Mouse (Mus musculus): Measurements from ENCODE around the gene Mettl14. TPM values are rescaled to one million over a fixed set of nuclear protein-coding genes. Genes with fewer than 3 reads are reported as not detected.
"Not testable (repeated sequence)": the region's sequence is repeated elsewhere in the genome, so short reads cannot be mapped to it uniquely, and the experiment has no call there.

The Mettl14 gene
- total RNA-seq (2021): 10 to 100 TPM; 10.2 to 11.8 TPM

DNA sequence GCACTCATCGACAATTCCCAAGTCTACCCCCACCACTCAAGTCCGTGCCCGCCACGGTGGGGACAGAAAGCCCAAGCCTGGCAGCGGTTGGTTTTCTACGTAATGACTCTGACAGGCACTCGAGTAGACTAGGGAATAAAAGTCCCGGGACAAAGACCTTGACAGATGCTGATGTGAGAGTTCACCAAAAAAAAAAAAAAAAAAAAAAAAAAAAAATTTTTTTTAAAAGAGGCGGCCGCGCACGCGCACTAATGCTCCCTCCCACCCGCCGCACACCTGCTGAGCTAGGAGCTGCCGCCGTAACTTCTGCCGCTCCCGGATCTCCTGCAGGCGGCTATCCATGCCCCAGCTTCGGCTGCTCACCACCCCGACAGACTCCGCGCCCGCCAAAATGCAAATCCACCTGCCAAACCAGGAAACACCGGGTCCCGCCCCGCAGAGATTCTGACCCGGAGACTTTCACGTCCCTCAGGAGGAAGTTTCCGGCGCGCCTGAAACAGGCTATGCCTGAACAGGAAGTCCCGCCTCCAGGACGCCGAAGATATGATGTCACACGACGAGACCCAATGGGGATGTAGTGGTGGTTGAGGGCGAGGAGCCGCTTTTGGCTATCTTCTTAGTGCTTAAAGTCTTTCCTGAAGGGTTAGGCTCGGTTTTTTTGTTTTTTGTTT is at the start of gene Mettl14:
Gene Mettl14, minus strand, starts transcription at position 623 of the 671 bp plus-strand sequence.
- intact Hi-C loops (cut with DNase I): loop anchor here (2.0 to 5.0 kb wide), 2 partner anchors 62 to 123 kb away; partner anchors contain the start of gene Prss12
- peak; percentile 90 for DNase-seq (ENCODE audit: low spot score)

DNA sequence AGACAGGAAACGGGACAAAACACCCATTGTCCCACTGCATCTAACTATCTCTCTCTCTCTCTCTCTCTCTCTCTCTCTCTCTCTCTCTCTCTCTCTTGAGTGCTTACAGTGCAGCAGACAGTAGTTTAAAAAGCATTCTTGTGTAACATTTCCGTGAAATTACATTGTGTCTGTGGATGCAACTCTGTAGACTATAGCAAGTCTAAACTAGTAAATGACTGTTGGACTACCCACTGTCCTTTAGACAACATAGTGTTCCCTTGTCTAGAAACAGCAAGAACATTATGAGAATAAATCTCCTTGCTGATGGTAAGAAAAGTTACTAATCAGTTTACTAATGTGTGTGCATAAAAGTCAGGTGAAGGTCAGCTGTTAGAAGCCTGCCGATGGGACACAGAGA is 47.5 kb upstream of the Mettl14 start:
- intact Hi-C loops (cut with DNase I): no loop called here
- DNase-seq (ENCODE audit: low spot score): no peak

DNA sequence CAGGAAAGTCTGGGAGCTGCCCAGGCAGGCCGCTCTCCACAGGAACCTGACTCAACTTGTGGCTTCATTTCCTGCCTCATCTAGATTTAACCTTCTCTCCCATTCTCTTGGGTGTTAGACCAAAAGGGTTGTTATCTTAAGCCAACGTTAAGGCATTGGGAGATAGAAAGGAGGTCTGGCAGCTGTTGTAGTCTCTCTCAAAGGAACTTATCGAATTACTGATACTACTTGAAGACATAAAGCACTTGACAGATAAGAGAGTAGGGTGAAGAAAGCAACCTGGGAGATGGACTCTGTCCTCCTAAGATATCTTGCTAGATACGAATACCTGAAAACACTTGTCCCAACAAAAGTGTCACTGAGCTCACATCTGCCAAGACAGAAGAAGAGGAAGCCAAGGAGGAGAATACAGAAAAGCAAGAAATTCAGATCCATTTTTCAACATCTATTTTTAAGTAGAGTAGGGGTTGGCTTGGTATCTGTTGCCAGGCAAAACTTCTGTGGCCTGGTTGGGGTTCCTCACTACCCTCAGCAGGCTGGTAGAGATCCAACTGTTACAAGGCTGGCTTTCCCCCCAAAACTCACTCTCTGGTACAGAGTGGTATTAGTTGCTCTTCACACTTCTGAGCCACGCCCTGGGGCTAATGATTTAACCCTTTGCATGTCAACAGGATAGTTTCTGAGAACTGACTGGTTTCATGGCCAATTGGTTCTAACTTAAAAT is 46.2 kb upstream of the Mettl14 start:
- DNase-seq (ENCODE audit: low spot score): no peak
- intact Hi-C loops (cut with DNase I): no loop called here

DNA sequence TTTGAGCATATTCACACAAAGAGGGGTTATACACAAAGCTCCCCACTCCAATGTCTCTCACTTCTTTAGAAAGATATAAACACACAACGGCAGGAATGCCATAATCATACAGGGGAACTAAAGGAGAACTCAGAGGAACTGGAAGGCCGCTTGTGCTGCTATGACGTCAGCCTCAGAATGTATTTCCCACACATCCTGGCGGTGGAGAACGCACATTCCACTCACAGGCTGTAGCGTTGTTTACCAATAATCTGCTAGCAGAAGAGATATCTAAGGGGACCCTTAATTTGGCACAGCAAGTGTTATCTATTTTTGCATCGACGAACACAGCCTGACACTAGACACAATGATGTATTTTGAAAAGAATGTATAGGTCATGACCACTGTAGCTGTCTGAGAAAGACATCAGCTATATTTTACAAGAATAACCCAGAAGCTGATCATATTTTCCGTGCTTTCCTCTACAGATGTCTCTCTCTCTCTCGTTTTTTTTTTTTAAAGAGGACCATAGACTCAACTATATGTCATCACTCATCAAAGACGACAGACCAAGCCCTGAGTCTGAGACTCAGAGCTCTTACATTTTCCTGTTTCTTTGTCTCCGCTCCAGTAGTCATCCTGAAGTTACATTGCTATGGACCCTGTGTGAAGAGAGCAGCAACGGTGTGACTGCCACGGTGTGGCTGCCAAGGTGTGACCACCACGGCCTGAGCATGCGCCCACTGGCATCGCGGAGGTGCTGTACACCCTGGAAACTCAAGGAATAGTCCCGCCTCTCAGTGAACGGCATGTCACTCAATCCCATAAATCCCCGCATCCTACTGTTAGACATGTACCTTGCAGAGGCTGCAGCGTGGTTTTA is 43.9 kb upstream of the Mettl14 start:
- no peak for DNase-seq (ENCODE audit: low spot score)
- intact Hi-C loops (cut with DNase I): no loop called here

DNA sequence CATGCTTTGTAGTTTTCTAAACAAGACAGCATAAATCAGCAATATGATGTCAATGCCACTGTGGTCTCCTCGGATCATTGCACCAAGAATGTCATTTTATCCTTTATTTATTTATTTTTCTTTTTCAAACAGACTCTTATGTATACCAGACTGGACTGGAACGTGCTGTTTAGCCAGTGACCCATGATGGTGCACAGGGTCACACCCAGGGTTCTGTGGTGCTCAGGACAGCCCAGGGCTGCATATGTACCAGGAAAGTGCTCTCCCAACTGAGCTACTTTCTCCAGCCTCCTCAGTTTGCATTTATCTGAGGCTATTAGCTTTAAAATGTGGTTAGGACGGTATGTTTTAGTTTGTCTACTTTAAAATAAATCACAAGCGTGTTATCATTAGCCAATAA is 42.1 kb upstream of the Mettl14 start:
- intact Hi-C loops (cut with DNase I): no loop called here
- no peak for DNase-seq (ENCODE audit: low spot score)

DNA sequence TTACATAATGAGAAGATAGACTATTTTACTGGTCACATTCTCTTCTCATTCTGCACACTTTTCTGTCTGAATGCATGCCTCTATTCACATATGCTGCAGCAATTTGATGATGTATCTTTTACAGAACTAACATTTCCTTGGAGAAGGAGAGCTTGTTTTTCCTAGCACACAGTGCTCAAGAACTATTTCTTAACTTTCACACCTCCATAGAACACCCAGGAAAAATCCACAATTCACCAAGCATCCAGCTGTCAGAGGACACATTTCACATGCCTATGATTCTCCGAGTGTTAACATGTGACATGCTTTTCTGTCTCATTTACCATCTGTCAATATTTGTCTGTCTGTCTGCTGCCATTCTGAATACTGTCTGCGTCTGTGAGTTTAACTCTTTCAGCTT is 39.7 kb upstream of the Mettl14 start:
- intact Hi-C loops (cut with DNase I): no loop called here

DNA sequence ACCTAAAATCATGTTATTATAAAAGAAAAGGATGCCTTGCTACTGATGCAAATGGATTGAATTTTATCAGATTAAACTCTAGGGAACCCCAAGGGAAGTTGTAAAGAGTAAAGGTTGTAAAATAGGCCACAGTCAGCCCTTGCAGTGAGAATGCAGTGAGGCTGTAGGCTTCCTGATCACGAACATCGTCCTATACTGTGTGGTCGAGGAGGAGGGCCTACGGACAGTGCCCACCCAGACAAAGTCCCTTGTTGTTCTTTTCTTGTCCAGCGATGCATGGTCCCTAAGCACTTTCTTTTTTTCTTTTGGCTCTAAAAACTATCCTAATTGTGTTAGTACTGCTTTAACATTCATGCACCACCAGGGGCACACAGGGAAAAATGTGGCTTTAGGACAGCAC is 27.3 kb upstream of the Mettl14 start:
- intact Hi-C loops (cut with DNase I): no loop called here

More for the DNA sequence above, 39.7 kb upstream of the Mettl14 start:
- no peak for DNase-seq (ENCODE audit: low spot score)

DNA sequence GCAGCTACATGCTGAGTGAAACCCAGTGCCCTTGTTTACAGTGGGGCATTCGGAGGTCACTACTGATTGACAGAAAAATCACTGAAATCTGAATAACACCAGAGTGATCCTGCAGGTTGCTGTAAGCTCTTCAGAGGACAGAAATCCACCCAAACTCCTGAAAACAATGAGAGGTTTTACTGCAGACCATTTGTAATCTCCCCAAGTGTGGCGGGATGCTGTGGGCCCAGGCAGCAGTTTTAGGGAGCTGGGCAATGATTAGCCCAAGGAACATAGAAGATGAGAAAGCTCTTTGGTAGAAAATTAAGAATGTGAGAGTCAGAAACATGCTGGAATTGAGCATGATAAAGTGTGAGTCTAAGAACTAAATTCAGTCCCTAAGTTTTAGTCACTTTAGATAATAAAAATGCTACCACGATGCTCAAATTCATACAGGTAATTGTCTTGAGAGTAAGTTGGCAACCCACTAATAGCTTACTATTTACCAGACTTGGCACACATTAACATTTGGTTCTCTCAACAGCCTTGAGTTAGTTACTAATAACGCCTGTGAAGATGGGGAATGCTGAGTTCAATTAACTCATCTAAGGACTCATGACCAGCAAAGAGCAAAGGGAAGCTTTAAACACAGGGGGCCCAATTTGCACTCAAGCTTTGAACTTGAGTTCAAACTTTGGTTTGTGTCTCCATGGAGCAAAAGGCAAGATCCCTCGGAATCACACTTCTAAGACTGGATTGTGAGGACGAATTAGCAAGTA is 26.1 kb upstream of the Mettl14 start:
- intact Hi-C loops (cut with DNase I): no loop called here
- DNase-seq (ENCODE audit: low spot score): no peak

More for the DNA sequence above, 27.3 kb upstream of the Mettl14 start:
- DNase-seq (ENCODE audit: low spot score): no peak

DNA sequence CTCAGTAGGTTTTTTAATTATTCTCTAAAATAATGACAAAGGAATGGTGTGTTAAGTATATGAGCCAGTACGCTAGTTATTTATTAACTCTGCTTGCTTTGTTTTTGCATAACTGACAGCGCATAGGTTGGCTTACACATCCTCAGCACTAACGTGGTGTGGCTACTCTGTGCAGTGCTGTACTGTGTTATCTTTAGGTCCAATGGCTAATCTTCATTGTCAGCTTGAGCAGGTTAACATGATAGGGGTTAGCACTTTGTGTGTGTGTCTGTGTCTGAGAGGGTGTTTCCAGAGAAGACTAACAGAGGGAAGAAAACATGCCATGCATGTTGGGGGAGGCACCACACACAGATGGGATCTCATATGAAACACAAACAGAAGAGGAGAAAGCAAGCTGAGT is 19.0 kb upstream of the Mettl14 start:
- intact Hi-C loops (cut with DNase I): no loop called here
- DNase-seq (ENCODE audit: low spot score): no peak

DNA sequence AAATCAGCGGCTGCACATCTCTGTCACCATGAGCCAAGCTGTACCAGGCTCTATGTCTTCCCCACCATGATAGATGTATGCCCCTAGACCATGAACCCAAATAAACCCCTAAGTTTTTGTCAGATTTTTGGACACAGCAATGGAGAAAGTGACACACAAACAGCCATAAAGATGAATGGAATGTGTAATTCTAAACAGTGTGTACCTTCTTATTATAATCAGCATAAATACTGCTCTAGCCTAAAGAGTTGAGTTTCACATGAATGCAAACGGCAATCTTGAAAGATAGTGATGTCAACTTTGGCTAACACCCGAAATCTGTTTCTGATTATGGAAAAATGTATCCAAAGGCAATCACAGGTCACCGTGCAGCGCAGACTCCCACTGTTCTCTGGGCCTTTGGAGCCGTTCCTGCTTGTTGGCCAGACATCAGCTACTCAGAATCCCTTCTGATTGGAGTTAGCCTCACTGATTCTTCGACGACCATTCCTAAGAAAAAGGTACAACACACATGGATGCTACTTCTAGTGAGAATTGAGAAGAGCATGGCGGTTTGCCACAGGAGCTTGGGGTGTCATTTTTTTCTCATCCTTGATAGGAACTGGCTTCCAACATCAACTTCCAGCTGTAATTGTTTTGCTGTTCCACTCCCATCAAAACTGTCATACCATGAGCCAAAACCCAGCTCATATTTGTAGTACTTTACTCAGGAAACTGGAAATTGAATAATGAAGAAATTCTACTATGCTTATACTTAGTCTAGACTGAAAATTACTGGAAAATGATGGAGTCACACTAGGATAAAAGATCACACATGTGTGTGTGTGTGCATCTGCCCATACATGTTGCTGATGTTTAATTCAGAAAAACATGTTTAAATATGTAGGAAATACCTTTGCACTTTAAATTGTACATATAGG is 11.9 kb upstream of the Mettl14 start:
- DNase-seq (ENCODE audit: low spot score): no peak
- intact Hi-C loops (cut with DNase I): no loop called here

DNA sequence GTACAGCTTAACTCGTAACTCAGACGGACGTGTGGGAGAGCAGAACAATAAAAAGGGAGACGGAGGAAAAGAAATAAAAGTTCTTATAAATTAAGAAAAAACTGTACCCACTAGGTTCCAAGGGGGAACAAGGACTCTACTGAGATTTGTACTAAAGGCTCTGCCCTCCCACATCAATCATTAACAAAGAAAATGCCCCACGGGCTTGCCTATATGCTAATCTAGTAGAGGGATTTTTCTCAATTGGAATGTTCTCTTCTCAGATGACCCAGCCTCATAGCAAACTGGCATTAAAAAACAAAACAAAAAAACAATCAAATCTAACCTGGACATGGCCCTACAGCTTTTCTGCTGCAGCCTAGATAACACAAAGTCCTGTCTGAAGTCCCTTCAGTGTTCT is 9.7 kb upstream of the Mettl14 start:
- intact Hi-C loops (cut with DNase I): no loop called here
- no peak for DNase-seq (ENCODE audit: low spot score)

DNA sequence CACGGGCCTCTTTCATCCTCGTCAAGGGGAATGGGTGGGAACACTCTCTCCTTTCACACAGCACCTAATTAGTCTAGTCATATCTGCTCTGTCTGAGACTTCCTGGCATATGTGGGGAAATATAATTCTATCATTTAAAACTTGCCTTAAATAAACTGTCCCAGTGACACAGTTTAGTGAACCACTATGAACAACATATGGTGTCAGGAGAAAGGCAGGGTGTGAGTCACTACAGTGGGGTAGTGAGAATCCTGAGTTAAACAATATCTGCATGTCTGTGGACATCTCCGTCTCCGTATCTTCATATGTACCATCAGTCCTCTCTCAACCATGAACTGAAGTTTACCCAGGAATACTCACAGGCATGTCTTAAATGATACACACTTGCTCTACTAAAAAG is 5.3 kb upstream of the Mettl14 start:
- intact Hi-C loops (cut with DNase I): no loop called here
- DNase-seq (ENCODE audit: low spot score): no peak

DNA sequence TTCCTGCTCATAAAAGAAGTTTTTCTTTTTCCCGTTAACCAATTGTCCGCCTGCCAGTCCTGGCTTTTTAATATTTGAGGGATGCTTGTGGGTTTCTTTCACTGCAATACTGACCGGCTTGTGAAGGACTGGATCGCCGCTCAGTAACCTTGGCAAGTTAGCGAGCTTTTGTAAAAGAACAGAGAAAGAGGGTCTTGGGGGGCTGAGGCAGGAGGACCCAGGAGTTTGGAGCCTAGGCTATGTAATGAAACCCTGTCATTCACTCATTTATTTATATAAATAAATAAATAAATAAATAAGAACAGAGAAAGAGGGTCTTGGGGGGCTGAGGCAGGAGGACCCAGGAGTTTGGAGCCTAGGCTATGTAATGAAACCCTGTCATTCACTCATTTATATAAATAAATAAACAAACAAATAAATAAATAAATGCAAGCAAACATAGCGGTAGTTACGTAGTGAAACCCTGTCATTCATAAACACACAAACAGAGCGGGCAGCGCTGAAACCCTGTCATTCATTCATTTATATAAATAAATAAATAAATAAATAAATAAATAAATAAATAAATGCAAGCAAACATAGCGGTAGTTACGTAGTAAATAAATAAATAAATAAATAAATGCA is 361 bp upstream of the Mettl14 start:
- not testable (repeated sequence) for DNase-seq (ENCODE audit: low spot score)
- intact Hi-C loops (cut with DNase I): loop anchor here (5.0 kb wide), 1 partner anchor 61 kb away; the partner anchor contains the start of gene Prss12

DNA sequence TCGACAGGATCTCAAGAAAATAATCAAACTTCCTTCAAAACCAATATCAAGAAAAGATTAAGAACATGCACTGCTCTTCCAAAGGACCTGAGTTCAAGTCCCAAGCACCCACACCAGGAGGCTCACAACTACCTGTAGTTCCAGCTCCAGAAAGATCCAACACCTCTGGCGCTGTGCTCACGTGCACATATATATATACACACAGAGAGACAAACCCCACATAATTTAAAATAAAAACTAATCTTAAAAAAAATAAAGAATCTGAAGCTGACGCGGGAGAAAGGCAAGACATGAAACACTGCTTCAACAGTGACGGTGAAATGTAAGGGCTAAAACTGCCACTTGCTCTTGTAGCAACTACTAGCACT is 806 bp downstream of the Mettl14 start:
- intact Hi-C loops (cut with DNase I): loop anchor here (2.0 to 5.0 kb wide), 2 partner anchors 62 to 124 kb away; partner anchors contain the start of gene Prss12
- DNase-seq (ENCODE audit: low spot score): no peak

DNA sequence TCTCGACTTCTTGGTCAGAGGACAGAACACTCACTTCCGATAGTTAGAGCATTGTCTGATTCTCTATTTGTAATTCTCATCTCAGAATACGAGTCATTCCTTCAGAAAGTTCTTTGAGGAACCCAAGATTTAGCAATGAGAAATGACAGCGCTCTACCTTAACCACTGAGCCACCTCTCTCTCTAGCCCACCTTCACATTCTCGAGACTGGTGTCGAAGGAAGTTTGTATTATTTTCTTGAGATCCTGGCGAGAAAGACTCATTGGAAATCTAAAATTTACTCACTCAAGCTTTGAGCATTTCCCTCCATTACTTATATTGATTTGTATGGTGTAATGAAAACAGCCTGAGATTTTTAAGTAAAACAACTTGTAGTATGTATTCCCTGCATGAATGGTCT is 1.5 kb downstream of the Mettl14 start:
- no peak for DNase-seq (ENCODE audit: low spot score)
- intact Hi-C loops (cut with DNase I): loop anchor here (2.0 kb wide), 1 partner anchor 124 kb away; no protein-coding TSS in a partner anchor

DNA sequence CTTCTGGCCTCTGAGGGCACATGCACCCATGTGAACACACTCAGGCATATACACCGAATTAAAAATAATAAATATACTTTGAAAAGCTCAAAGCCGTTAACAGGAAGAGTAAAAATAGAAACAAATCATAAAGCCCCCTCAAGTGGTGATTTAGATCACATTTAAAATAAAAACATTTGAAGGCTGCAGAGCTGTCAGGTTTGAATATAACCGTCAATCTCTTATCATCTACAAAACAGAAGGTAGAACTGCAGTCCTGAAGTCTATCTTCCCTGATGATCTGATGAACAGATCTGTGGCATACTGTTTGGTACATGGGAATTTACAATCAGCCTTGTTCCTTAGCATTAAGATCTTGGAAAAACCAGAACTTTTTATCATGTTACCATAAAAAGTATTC is 9.3 kb downstream of the Mettl14 start:
- intact Hi-C loops (cut with DNase I): no loop called here
- no peak for DNase-seq (ENCODE audit: low spot score)

DNA sequence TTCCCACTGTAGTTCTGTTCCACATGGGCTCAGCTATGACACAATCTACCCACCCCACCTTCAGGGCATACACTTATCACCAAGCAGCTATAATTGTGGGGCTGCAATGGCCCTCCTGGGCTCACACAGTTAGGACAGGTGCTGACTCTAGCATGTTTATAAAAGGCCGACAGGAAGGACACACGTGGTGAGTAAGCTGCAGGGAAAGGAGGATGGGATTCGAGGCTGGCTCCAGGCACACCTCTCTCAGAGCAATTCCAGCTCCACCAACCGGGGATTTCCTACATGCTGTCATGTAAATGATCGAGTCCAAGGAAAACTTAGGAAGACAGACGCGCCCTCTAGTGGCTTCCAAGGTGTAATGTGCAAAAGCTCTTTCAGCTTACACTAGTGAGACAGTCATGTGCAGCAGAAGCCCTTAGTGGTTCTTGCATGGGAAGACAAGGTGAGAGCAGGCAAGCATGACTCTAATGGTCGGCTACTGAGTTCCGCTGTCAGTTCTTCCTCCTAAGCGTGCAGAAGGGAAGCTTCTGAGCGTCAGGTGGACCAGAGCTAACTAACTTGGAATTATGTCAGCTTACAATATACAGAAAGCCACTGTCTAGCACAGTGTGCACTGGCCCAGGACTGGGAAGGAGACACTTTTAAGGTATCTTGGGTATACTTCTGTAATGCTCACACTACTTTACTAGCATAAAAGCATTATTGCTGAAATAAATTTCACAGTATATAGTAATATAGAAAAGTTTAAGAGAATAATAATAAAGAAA is 14.0 kb downstream of the Mettl14 start:
- intact Hi-C loops (cut with DNase I): no loop called here
- peak; percentile 36 for DNase-seq (ENCODE audit: low spot score)

DNA sequence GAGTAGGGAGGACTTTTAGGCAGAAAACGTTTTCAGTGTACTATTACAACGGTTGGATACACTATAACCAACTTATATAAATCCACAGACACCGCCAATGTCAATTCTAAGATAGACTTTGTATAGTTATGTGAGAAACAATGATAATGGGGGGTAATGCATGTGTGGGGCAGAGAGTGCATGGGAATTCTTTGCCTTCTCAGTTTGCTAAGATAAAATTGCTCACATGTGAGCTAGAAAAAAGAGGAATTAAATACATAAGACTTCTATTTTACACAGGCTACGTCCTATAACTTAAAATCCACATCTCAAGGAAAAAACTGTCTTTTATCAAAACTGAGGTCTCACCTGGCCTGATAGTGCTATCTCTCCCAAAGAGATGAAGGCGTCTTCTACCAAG is 15.0 kb downstream of the Mettl14 start:
- no peak for DNase-seq (ENCODE audit: low spot score)
- intact Hi-C loops (cut with DNase I): no loop called here

All from heart, postnatal 25 days (tissue).